Mouse (Mus musculus) thymus, adult 2 months (tissue): Measurements from ENCODE around the gene Tnfsfm13. TPM values are rescaled to one million over a fixed set of nuclear protein-coding genes. Genes with fewer than 3 reads are reported as not detected.

ENCODE experiments used
- DNase-seq: peaks from one replicate; pipeline ENCODE4 v3.0.0; 2021
- H3K27ac ChIP-seq: fragments of 200-500 bp; 2 replicates; pipeline ENCODE4 v1.5.1; 2012; ENCODE audit warnings: low read length, control low read depth; ENCODE audit not compliant: control insufficient read depth, insufficient read depth
- H3K27me3 ChIP-seq: fragments of 200-500 bp; 2 replicates; pipeline ENCODE4 v1.6.1; 2012; ENCODE audit warnings: mild to moderate bottlenecking, low read length, moderate library complexity, mixed read lengths; ENCODE audit not compliant: control insufficient read depth, insufficient read depth
- H3K36me3 ChIP-seq: fragments of 200-500 bp; 2 replicates; pipeline ENCODE4 v1.6.1; 2012; ENCODE audit warnings: mild to moderate bottlenecking, low read length, moderate library complexity; ENCODE audit not compliant: control insufficient read depth, insufficient read depth
- H3K4me1 ChIP-seq: fragments of 200-500 bp; replicated peaks from 2 replicates; pipeline ENCODE4 v1.6.1; 2012; ENCODE audit warnings: low read length; ENCODE audit not compliant: control insufficient read depth, insufficient read depth
- H3K4me3 ChIP-seq: fragments of 200-500 bp; 2 replicates; pipeline ENCODE4 v1.5.1; 2012; ENCODE audit warnings: mild to moderate bottlenecking, low read length, control low read depth, moderate library complexity; ENCODE audit not compliant: control insufficient read depth, insufficient read depth
- CTCF ChIP-seq: fragments of 200-500 bp; IDR thresholded peaks from 2 replicates; pipeline ENCODE4 v1.5.1; 2012; ENCODE audit warnings: mild to moderate bottlenecking, control low read depth, low read length, moderate library complexity, borderline replicate concordance; ENCODE audit not compliant: control insufficient read depth, poor library complexity, insufficient read depth; ENCODE audit errors: extremely low read depth
- POLR2A ChIP-seq: fragments of 200-500 bp; IDR thresholded peaks from 2 replicates; pipeline ENCODE4 v1.6.1; 2012; ENCODE audit warnings: mild to moderate bottlenecking, low read length, control low read depth, moderate library complexity; ENCODE audit not compliant: control insufficient read depth, poor library complexity, insufficient read depth; ENCODE audit errors: extremely low read depth
- WGBS: fragments of 180-500 bp; shearing (Covaris S2); methylation state at CpG from one replicate; pipeline ENCODE4 v1.1.7; 2018; 5-methylcytosine and 5-hydroxymethylcytosine counted together
- polyA plus RNA-seq: library from polyadenylated mRNA; depleted of rRNA; stranded (reverse); fragments of >200 nt; gene quantifications from 2 replicates; pipeline ENCODE4 v1.2.3, GENCODE M21; 2012

Tnfsfm13 gene
- polyA plus RNA-seq, 1 experiment, result 2.7 TPM

DNA sequence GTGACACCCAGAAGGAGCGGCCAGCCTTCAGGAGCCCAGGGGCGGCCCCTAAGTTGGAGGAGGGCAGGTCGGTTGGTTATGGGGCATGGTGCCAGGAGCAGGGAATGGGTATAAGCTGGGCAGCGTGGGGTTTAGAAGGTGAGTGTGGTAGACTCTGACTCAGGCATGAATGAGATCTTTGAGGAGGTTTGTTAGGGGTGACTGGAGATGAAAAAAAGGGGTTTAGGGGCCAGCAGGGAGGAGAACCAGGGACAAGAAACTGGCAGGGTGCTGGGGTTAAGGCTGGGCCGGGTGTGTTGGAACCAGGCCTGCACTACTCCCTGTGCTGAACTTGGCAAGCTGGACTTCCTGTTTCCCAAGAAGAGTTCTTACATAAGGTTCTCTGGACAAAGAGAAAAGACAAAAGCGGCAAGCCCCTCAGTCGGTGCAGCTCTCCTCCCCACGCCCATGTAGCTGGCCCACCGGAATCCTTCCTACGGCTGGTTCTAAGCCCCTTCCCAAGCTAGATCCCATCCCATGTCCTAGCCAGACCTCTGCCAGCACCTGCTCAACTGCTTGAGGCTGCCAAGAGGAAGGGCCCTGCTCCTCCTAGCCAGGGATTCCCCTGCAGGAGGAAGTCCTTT is 10.3 kb downstream of the Tnfsfm13 start, which contains the start of gene Tnfsf13:
TSS of gene Tnfsf13 (minus strand) at position 259 of the 623 bp plus-strand sequence.
- no peak for DNase-seq
- TF ChIP-seq CTCF, result no peak
- Histone ChIP-seq H3K27me3 (no peaks in the 10 kb centered on the region), H3K4me1 (peaks cover 6% of the 10 kb centered on the region), H3K27ac (peak within 1 kb of the TSS; percentile 28; the same call in 1 of the 2 replicates), H3K36me3 (no peaks in the 10 kb centered on the region), H3K4me3 (no peak within 1 kb of the TSS)
- WGBS, result 79% methylated on average over 10 of the region's 10 CpGs

DNA sequence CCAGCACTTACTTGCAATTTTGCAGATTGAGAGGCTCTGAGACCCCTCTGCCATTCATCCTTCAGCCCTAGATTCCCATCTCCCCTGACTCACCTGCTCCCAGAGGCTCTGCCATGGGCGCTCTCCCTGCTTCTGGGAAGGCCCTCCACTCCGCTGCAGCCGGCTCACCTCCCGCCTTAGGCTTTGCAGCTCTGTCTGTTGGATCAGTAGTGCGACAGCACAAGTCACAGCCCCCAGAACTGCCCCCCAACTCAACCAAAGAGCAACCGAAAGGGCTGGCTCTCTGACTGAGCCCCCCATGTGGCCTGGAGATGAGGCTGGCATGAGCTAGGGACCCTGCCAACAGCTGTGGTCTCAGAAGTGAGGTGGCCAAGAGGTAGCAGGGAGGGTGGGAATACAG is 11.0 kb downstream of the Tnfsfm13 start:
- peaks cover 6% of the 10 kb centered on the region for H3K4me1 ChIP-seq
- TF ChIP-seq CTCF, result no peak
- TF ChIP-seq POLR2A, result no peak
- no peak overlapping the region for H3K4me3 ChIP-seq
- H3K27me3 ChIP-seq, result no peaks in the 10 kb centered on the region
- no peak for DNase-seq
- H3K36me3 ChIP-seq, result no peaks in the 10 kb centered on the region
- no peak overlapping the region for H3K27ac ChIP-seq
- 97% methylated on average over 6 of the region's 6 CpGs for WGBS

DNA sequence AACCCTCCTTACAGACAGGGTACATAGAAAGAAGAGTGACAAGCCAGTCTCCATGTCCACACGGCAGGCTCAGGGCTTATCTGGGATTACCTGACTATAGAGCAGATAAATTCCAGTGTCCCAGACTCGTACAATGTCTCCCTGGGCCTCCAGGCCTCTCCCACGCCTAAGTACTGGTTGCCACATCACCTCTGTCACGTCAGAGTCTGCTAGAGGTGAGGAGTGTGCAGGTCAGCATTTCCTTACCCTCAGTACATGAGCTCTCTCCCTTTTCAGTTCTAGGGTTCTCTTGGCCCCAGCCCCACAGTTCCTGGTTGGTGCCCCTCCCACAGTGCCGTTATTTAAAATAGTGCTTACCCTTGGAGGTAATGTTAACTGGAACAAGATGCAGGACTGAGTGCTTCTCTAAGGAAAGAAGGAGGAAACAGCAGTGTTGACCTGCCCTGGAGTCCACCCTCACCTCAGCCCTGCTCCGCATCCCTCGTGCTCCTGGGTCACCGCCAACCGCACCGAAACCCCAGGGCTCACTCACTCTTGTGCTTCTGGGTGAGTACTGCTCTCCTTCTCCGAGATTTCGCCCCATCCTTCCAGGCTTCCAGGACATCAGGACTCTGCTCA is 11.7 kb downstream of the Tnfsfm13 start:
- no peak overlapping the region for H3K27ac ChIP-seq
- H3K27me3 ChIP-seq, result no peaks in the 10 kb centered on the region
- no peak for DNase-seq
- peaks cover 6% of the 10 kb centered on the region for H3K4me1 ChIP-seq
- TF ChIP-seq CTCF (no peak), POLR2A (no peak)
- WGBS, result 94% methylated on average over 12 of the region's 12 CpGs
- H3K4me3 ChIP-seq, result no peak overlapping the region
- H3K36me3 ChIP-seq, result no peaks in the 10 kb centered on the region

DNA sequence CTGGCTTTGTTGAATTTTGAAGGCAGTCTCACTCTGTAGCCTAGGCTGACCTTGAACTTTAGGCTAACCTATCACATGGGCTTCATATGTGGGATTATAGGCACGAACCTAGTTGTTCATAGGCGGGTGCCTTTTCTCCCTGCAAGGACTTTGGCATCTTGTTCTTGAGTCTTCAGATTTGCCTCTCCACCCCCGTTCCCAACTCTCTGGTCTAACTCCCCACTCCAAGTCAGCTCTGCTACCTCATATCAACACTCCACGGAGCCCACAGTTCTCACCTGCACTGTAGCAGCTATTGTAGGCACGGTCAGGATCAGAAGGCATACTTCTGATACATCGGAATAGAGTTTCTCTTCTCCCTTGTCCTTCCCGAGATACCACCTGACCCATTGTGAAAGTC is 12.3 kb downstream of the Tnfsfm13 start:
- 93% methylated on average over 7 of the region's 7 CpGs for WGBS
- no peak for DNase-seq
- H3K27me3 ChIP-seq, result no peaks in the 10 kb centered on the region
- H3K27ac ChIP-seq, result no peak overlapping the region
- peaks cover under 1% of the 10 kb centered on the region; the same call in 1 of the 2 replicates for H3K36me3 ChIP-seq
- TF ChIP-seq CTCF (no peak), POLR2A (no peak)
- H3K4me3 ChIP-seq, result no peak overlapping the region
- H3K4me1 ChIP-seq, result peaks cover 6% of the 10 kb centered on the region

DNA sequence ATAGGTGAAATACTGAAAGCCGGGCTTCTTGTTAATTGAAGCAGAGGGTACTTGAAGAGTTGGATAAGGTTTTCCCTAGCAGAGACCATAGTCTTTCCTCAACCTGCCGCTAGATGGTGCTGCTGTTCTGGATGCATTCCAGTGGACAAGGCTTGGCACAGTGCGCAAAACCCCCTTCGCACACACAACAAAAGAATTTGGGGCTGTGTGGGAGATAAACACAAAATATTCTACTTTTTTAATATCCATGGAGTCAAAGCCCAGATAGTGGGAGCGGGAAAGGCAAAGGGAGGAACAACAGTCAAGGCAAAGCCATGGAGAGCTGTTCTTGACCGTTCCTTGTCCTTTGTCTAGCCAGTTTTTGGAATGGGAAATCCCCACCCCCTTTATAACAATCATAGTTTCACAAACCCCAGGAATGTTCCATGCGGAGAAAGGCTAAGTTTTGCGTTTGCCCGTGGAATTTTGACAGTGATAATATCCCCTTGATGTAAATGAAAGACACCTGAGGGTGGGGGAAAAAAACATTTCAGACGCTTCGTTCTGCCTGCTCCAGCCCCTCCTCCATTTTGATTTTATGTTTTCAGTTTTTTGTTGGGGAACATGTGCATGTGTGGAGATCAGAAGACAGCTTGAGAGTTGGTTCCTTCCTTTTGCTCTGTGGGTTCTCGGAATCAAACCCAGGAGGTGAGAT is 12.9 kb downstream of the Tnfsfm13 start:
- peaks cover 7% of the 10 kb centered on the region for H3K36me3 ChIP-seq
- no peak overlapping the region for H3K27ac ChIP-seq
- H3K4me3 ChIP-seq, result no peak overlapping the region
- H3K27me3 ChIP-seq, result no peaks in the 10 kb centered on the region
- WGBS, result 34% methylated on average over 12 of the region's 12 CpGs
- TF ChIP-seq POLR2A (no peak), CTCF (peak; percentile 29; the same call in 1 of the 2 replicates)
- H3K4me1 ChIP-seq, result peaks cover 6% of the 10 kb centered on the region
- DNase-seq, result peak; percentile 88

DNA sequence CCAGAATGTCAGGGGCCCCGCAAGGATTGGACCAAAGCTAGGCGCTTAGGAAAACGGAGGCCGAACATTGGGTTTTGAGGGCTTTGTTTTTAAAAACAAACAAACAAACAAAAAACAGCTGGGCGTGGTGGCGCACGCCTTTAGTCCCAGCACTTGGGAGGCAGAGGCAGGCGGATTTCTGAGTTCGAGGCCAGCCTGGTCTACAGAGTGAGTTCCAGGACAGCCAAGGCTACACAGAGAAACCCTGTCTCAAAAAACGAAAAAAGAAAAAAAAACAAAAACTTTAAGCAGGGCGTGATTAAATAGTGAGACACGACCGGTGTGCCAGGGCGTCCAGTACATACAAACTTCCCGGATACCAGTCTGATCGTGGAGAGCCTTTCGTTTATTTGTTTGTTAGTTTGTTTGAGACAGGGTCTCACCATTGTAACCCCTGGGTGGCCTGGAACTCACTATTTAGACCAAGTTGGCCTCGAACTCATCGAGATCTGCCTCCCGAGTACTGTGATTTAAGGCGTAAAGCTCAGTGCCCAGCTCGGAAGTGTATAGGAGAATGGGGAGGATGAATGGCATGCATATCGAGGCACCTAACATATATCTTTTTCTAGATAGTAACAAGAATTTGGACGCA is 13.6 kb downstream of the Tnfsfm13 start:
- WGBS, result 21% methylated on average over 24 of the region's 24 CpGs
- DNase-seq, result no peak
- H3K36me3 ChIP-seq, result peaks cover 12% of the 10 kb centered on the region
- no peak for TF ChIP-seq CTCF
- TF ChIP-seq POLR2A, result no peak
- no peaks in the 10 kb centered on the region for H3K27me3 ChIP-seq
- H3K4me3 ChIP-seq, result peak overlapping the region; percentile 58
- H3K4me1 ChIP-seq, result peaks cover 6% of the 10 kb centered on the region
- peak overlapping the region; percentile 39 for H3K27ac ChIP-seq
